Mouse (Mus musculus): ENCODE measurements around the gene Arid1a.

GRCm38 (mm10) chr4:133656294-133656693, 100.3 kb downstream of the Arid1a start:
- TF ChIP-seq TAL1 (IDR thresholded peaks at IDR 0.05; ENCODE audit: low read length) (no peak), GATA1 (IDR thresholded peaks at IDR 0.05; ENCODE audit: low read length) (no peak)
